Mouse (Mus musculus) embryonic fibroblast, embryonic 13.5 days (primary cell): ENCODE measurements at regions not wholly inside any gene's neighbourhood (a gene's known extent, or its start where the extent isn't known, plus 50 kb on each side); places are given as distances from the start of the nearest gene placed in this dataset.

Source experiments
- CTCF ChIP-seq: IDR thresholded peaks from 2 replicates; pipeline ENCODE4 v1.5.1; 2011; ENCODE audit warnings: mild to moderate bottlenecking, control low read depth, low read length, moderate library complexity, borderline replicate concordance; ENCODE audit not compliant: insufficient read depth
- POLR2A ChIP-seq: IDR thresholded peaks from 2 replicates; pipeline ENCODE4 v1.6.1; 2011; ENCODE audit warnings: low read depth, mild to moderate bottlenecking, control low read depth, low read length, moderate library complexity

GRCm38 (mm10) chr3:37827546-37827945, 103.3 kb upstream of the Gm5148 start:
- TF ChIP-seq POLR2A (no peak), CTCF (no peak)
